Mouse (Mus musculus) cerebellum, adult 11 months (tissue): ENCODE measurements around the gene Fkbp10.

Experiments used
- DNase-seq: peaks from one replicate; pipeline ENCODE4 v3.0.0; 2022

Fkbp10 gene

GRCm38 (mm10) chr11:100394353-100395074 lies 21.0 kb upstream of the Fkbp10 start:
- DNase-seq: no peak

GRCm38 (mm10) chr11:100395200-100395599 lies 20.3 kb upstream of the Fkbp10 start:
- DNase-seq: peak; percentile 79

- peak; percentile 69 for DNase-seq
Measured at GRCm38 (mm10) chr11:100395861-100396631, 19.5 kb upstream of the Fkbp10 start.

- DNase-seq: peak; percentile 73
Measured at GRCm38 (mm10) chr11:100396886-100397599, 18.5 kb upstream of the Fkbp10 start.

GRCm38 (mm10) chr11:100397600-100398389 lies 17.7 kb upstream of the Fkbp10 start, which contains the start of gene Jup:
Jup (minus strand) TSS chr11:100397763.
- peak; percentile 100 for DNase-seq

- DNase-seq: no peak
Measured at GRCm38 (mm10) chr11:100398517-100398916, 17.0 kb upstream of the Fkbp10 start.

GRCm38 (mm10) chr11:100399320-100399719 lies 16.2 kb upstream of the Fkbp10 start:
- no peak for DNase-seq

- no peak for DNase-seq
Measured at GRCm38 (mm10) chr11:100399727-100400538, 15.6 kb upstream of the Fkbp10 start.

- DNase-seq: no peak
Measured at GRCm38 (mm10) chr11:100400842-100401241, 14.7 kb upstream of the Fkbp10 start.

GRCm38 (mm10) chr11:100402240-100402639 lies 13.3 kb upstream of the Fkbp10 start:
- DNase-seq: no peak

GRCm38 (mm10) chr11:100402682-100403081 lies 12.8 kb upstream of the Fkbp10 start:
- no peak for DNase-seq

GRCm38 (mm10) chr11:100403445-100404134 lies 11.9 kb upstream of the Fkbp10 start:
- no peak for DNase-seq

GRCm38 (mm10) chr11:100404456-100405074 lies 10.9 kb upstream of the Fkbp10 start:
- DNase-seq: no peak

GRCm38 (mm10) chr11:100406273-100406672 lies 9.2 kb upstream of the Fkbp10 start:
- no peak for DNase-seq

- DNase-seq: peak; percentile 88
Measured at GRCm38 (mm10) chr11:100406995-100407705, 8.3 kb upstream of the Fkbp10 start.

GRCm38 (mm10) chr11:100408076-100408834 lies 7.2 kb upstream of the Fkbp10 start:
- DNase-seq: peak; percentile 74

- no peak for DNase-seq
Measured at GRCm38 (mm10) chr11:100408835-100409462, 6.5 kb upstream of the Fkbp10 start.

GRCm38 (mm10) chr11:100409686-100410085 lies 5.8 kb upstream of the Fkbp10 start:
- no peak for DNase-seq

GRCm38 (mm10) chr11:100411736-100412135 lies 3.8 kb upstream of the Fkbp10 start:
- DNase-seq: no peak
